Mouse (Mus musculus) lung, adult 2 months (tissue): ENCODE data around the gene Hoxc10.

ENCODE experiments used
- CTCF ChIP-seq: fragments of 200-500 bp; IDR thresholded peaks from 2 replicates; pipeline ENCODE4 v1.5.1; 2011; ENCODE audit warnings: mild to moderate bottlenecking, low read length, control low read depth; ENCODE audit not compliant: insufficient read depth
- POLR2A ChIP-seq: fragments of 200-500 bp; IDR thresholded peaks from 2 replicates; pipeline ENCODE4 v1.6.1; 2011; ENCODE audit warnings: low read depth, mild to moderate bottlenecking, control low read depth, low read length, borderline replicate concordance; ENCODE audit errors: extremely low read depth

DNA sequence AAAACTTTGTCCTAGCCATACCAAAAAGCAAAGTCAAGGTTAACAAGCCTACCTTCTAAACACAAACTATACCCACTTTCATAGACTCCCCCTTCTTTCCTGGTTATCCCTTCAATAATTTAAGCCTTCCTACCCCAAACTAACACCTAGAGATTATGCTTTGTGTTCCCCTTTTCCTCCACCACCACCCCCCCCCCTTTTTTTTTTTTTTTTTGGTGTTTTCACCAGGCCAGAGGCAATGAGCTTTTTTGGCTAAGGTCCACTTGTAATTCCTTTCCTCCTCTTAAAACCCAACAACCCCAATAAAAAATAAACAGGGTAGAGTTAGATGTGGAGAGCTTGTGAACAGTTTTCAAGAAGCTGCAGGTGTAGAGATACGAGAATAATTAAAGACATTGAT, 2.7 kb downstream of the Hoxc10 start:
- no peak for TF ChIP-seq POLR2A
- no peak for TF ChIP-seq CTCF
